Comparison of ENCODE assay signal across 8 mouse cellular contexts in genomic region chr2:144676546-144677228, GRCm38 (mm10).
DNase-seq lines count a peak whose midpoint lies in the region; ATAC-seq and TF ChIP-seq lines count a peak whose summit lies in the region.

No protein-coding gene starts in this region.

- H3K27me3 ChIP-seq in heart, embryonic 13.5 days (replicated peaks) = no peaks in the 10 kb centered on the region
- H3K27me3 ChIP-seq in lung, postnatal 0 days (replicated peaks; ENCODE audit: insufficient read depth, low read length) = no peaks in the 10 kb centered on the region
- no peaks in the 10 kb centered on the region; the same call in 1 of the 2 replicates for H3K27me3 ChIP-seq in thymus, adult 2 months (ENCODE audit: control insufficient read depth, insufficient read depth, low read length)

- WGBS in heart, embryonic 13.5 days = 38% methylated on average over 13 of the region's 13 CpGs
- WGBS in lung, postnatal 0 days = 49% methylated on average over 13 of the region's 13 CpGs
- 91% methylated on average over 13 of the region's 13 CpGs for WGBS in thymus, adult 2 months

- no peak for TF ChIP-seq POLR2A in thymus, adult 2 months (IDR thresholded peaks at IDR 0.05; ENCODE audit: control insufficient read depth, extremely low read depth, insufficient read depth, low read length, poor library complexity)

- no peak for ATAC-seq in heart, embryonic 13.5 days (ENCODE audit: extremely low read depth, insufficient number of reproducible peaks, low FRiP score, low TSS enrichment)
- peak; percentile 37; the same call in 1 of the 2 replicates for ATAC-seq in lung, postnatal 0 days

- peak overlapping the region; percentile 8; the same call in 1 of the 2 replicates for H3K4me3 ChIP-seq in heart, embryonic 13.5 days
- no peak overlapping the region for H3K4me3 ChIP-seq in lung, postnatal 0 days (ENCODE audit: low read depth, low read length)
- no peak overlapping the region for H3K4me3 ChIP-seq in thymus, adult 2 months (ENCODE audit: control insufficient read depth, insufficient read depth, low read length)

- H3K36me3 ChIP-seq in heart, embryonic 13.5 days = no peaks in the 10 kb centered on the region
- no peaks in the 10 kb centered on the region for H3K36me3 ChIP-seq in lung, postnatal 0 days (ENCODE audit: insufficient read depth, low read length)
- no peaks in the 10 kb centered on the region for H3K36me3 ChIP-seq in thymus, adult 2 months (ENCODE audit: control insufficient read depth, insufficient read depth, low read length)

- peaks cover 22% of the 10 kb centered on the region for H3K4me1 ChIP-seq in heart, embryonic 13.5 days
- H3K4me1 ChIP-seq in lung, postnatal 0 days (ENCODE audit: insufficient read depth, low read depth, low read length) = 0 out of 2 replicates have a peak, but pooled peaks cover 3% of the 10 kb centered on the region
- H3K4me1 ChIP-seq in thymus, adult 2 months (replicated peaks; ENCODE audit: control insufficient read depth, insufficient read depth, low read length) = no peaks in the 10 kb centered on the region; the same call in 1 of the 2 replicates

- no peak for TF ChIP-seq CTCF in lung, postnatal 0 days (IDR thresholded peaks at IDR 0.05)
- no peak for TF ChIP-seq CTCF in thymus, adult 2 months (IDR thresholded peaks at IDR 0.05; ENCODE audit: borderline replicate concordance, control insufficient read depth, extremely low read depth, insufficient read depth, low read length, poor library complexity)

- peaks cover 2% of the 10 kb centered on the region; the same call in 1 of the 2 replicates for H3K9me3 ChIP-seq in heart, embryonic 13.5 days
- no peaks in the 10 kb centered on the region for H3K9me3 ChIP-seq in lung, postnatal 0 days (ENCODE audit: low read length)

- no peak for TF ChIP-seq EP300 in lung, postnatal 0 days (IDR thresholded peaks at IDR 0.05)

- no peak overlapping the region for H3K27ac ChIP-seq in heart, embryonic 13.5 days (replicated peaks)
- H3K27ac ChIP-seq in lung, postnatal 0 days (ENCODE audit: low read length) = no peak overlapping the region
- no peak overlapping the region for H3K27ac ChIP-seq in thymus, adult 2 months (ENCODE audit: control insufficient read depth, insufficient read depth, low read length)

- DNase-seq in ES-CJ7 (ENCODE audit: low read depth, low spot score) (peak; percentile 23), MN1 (ENCODE audit: low spot score) (peak; percentile 28), liver (no peak)
- peak; percentile 70 for DNase-seq in lung, postnatal 0 days (ENCODE audit: low spot score)
- DNase-seq in yolk sac, embryonic 10.5 days (ENCODE audit: low spot score) = no peak
- DNase-seq in thymus, adult 2 months = no peak
- DNase-seq in right cerebral cortex, postnatal 14 days = no peak

- H3K9ac ChIP-seq in heart, embryonic 13.5 days = no peak overlapping the region
- H3K9ac ChIP-seq in lung, postnatal 0 days (replicated peaks; ENCODE audit: low read depth) = no peak overlapping the region

- peak overlapping the region; percentile 47 for H3K4me2 ChIP-seq in heart, embryonic 13.5 days
- no peak overlapping the region for H3K4me2 ChIP-seq in lung, postnatal 0 days (replicated peaks; ENCODE audit: low read depth, low read length)

Comparison
In these comparisons a context has a peak if more than half of its experiments do, and no peak if none do; other contexts are left out.
1. DNase-seq: peak in ES-CJ7 (single experiment), MN1 (single experiment) and lung, postnatal 0 days (single experiment); none in yolk sac, embryonic 10.5 days (single experiment), thymus, adult 2 months (single experiment), right cerebral cortex, postnatal 14 days (single experiment) and liver (single experiment).